Mouse (Mus musculus) myocyte (in vitro differentiated cells): ENCODE results near the gene Map3k20.

Experiments used
- E2F4 ChIP-seq: IDR thresholded peaks from one replicate; pipeline ENCODE4 v1.6.1; 2011; ENCODE audit warnings: mild to moderate bottlenecking, control low read depth, moderate library complexity; ENCODE audit not compliant: insufficient read depth
- MAX ChIP-seq: IDR thresholded peaks from one replicate; pipeline ENCODE4 v1.6.1; 2011; ENCODE audit warnings: low read depth, mild to moderate bottlenecking, control low read depth
- MYOD1 ChIP-seq, 3 experiments: IDR thresholded peaks; one replicate each; pipeline ENCODE4 v1.6.1; 2011; ENCODE audit warnings: control low read depth in 2 of 3, low read depth in 2 of 3, mild to moderate bottlenecking in 2 of 3, moderate library complexity in 1 of 3; ENCODE audit not compliant: insufficient read length in 2 of 3, control insufficient read depth in 1 of 3
- MYOG ChIP-seq, 3 experiments: IDR thresholded peaks; one replicate each; pipeline ENCODE4 v1.6.1; 2011; ENCODE audit warnings: control low read depth in 2 of 3, low read depth in 2 of 3, mild to moderate bottlenecking in 2 of 3; ENCODE audit not compliant: insufficient read length in 2 of 3, control insufficient read depth in 1 of 3, insufficient read depth in 1 of 3
- POLR2A ChIP-seq: IDR thresholded peaks from one replicate; pipeline ENCODE4 v1.6.1; 2011; ENCODE audit warnings: low read depth, mild to moderate bottlenecking, control low read depth, moderate library complexity; ENCODE audit not compliant: insufficient read length
- REST ChIP-seq: IDR thresholded peaks from one replicate; pipeline ENCODE4 v1.6.1; 2011; ENCODE audit warnings: mild to moderate bottlenecking, control low read depth, moderate library complexity; ENCODE audit not compliant: insufficient read depth, insufficient read length
- TCF12 ChIP-seq: IDR thresholded peaks from one replicate; pipeline ENCODE4 v1.6.1; 2011; ENCODE audit warnings: mild to moderate bottlenecking, control low read depth; ENCODE audit not compliant: poor library complexity, insufficient read depth, severe bottlenecking
- USF1 ChIP-seq: IDR thresholded peaks from one replicate; pipeline ENCODE4 v1.6.1; 2011; ENCODE audit warnings: low read depth, mild to moderate bottlenecking, control low read depth, moderate library complexity

- TF ChIP-seq E2F4 (no peak), TCF12 (no peak), MYOG (IDR thresholded peaks at IDR 0.05; ENCODE audit: control insufficient read depth in 1 of 3, insufficient read depth in 1 of 3, insufficient read length in 2 of 3, low read depth in 2 of 3) (no peak), MYOD1 (IDR thresholded peaks at IDR 0.05; ENCODE audit: control insufficient read depth in 1 of 3, insufficient read length in 2 of 3, low read depth in 2 of 3) (no peak), POLR2A (no peak), REST (no peak), USF1 (no peak), MAX (no peak)
These were observed 194.4 kb downstream of the Map3k20 start for GRCm38 (mm10) chr2:72479818-72480217.
